Mouse (Mus musculus): ENCODE measurements around the gene Hykk. TPM values are rescaled to one million over a fixed set of nuclear protein-coding genes. Genes with fewer than 3 reads are reported as not detected.

Hykk gene
- polyA plus RNA-seq (2015; fragmentation: Nextera tagmentation; extraction: Ambion mirVana), result 1.9 and 2.2 TPM in 2 replicates

- Histone ChIP-seq H3K9me3 (replicated peaks) (no peaks in the 10 kb centered on the region), H3K27ac (no peak within 1 kb of the TSS), H3K27me3 (no peaks in the 10 kb centered on the region), H3K36me3 (ENCODE audit: poor library complexity, severe bottlenecking) (no peaks in the 10 kb centered on the region), H3K4me2 (peak within 1 kb of the TSS; percentile 90), H3K9ac (peak within 1 kb of the TSS; percentile 76), H3K4me3 (peak within 1 kb of the TSS; percentile 74), H3K4me1 (peaks cover 9% of the 10 kb centered on the region)
- peak; percentile 99 for ATAC-seq
- WGBS, result 0% methylated on average over 31 of the region's 34 CpGs
Measured at GRCm38 (mm10) chr9:54917010-54917677, at the start of gene Hykk. Hykk (plus strand) TSS chr9:54917283.

- ATAC-seq, result no peak
- Histone ChIP-seq H3K4me2 (no peak overlapping the region), H3K9me3 (replicated peaks) (no peaks in the 10 kb centered on the region), H3K4me3 (no peak overlapping the region), H3K4me1 (no peaks in the 10 kb centered on the region), H3K36me3 (ENCODE audit: poor library complexity, severe bottlenecking) (peaks cover 66% of the 10 kb centered on the region), H3K9ac (no peak overlapping the region), H3K27me3 (no peaks in the 10 kb centered on the region), H3K27ac (no peak overlapping the region)
- WGBS, result 94% methylated on average over 1 of the region's 1 CpGs
Measured at GRCm38 (mm10) chr9:54878759-54879158, 38.3 kb upstream of the Hykk start.

GRCm38 (mm10) chr9:54892111-54892510 is 25.0 kb upstream of the Hykk start:
- ATAC-seq, result no peak
- H3K9ac ChIP-seq, result no peak overlapping the region
- H3K9me3 ChIP-seq (replicated peaks), result no peaks in the 10 kb centered on the region
- no peaks in the 10 kb centered on the region for H3K27me3 ChIP-seq
- 89% methylated on average over 4 of the region's 4 CpGs for WGBS
- no peaks in the 10 kb centered on the region for H3K4me1 ChIP-seq
- H3K27ac ChIP-seq, result no peak overlapping the region
- no peak overlapping the region for H3K4me3 ChIP-seq
- peaks cover 73% of the 10 kb centered on the region for H3K36me3 ChIP-seq (ENCODE audit: poor library complexity, severe bottlenecking)
- no peak overlapping the region for H3K4me2 ChIP-seq

- Histone ChIP-seq H3K4me2 (no peak overlapping the region), H3K9me3 (replicated peaks) (no peaks in the 10 kb centered on the region), H3K9ac (no peak overlapping the region), H3K4me1 (no peaks in the 10 kb centered on the region), H3K27ac (no peak overlapping the region), H3K36me3 (ENCODE audit: poor library complexity, severe bottlenecking) (peaks cover 77% of the 10 kb centered on the region), H3K4me3 (no peak overlapping the region), H3K27me3 (no peaks in the 10 kb centered on the region)
- 92% methylated on average over 3 of the region's 3 CpGs for WGBS
- ATAC-seq, result no peak
Measured at GRCm38 (mm10) chr9:54897097-54897496, 20.0 kb upstream of the Hykk start.

DNA sequence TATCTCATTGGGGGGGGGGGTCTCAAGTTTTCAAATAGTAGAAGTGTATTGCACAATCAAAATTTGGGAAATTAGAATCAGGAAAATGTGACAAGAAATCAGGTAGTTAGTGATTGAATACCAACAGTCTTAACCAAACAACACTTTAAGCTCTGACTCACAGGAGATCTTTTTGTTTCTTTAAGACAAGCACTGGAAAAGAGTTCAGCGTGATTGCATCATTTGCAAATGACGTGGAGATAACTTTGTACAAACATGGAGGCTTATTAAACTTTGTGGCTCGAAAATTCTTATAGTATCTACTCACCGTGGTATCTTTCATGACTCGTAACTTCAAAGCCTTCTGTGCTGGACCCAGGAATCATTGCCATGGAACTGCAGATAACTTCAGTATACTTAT is 7.6 kb upstream of the Hykk start:
- H3K9me3 ChIP-seq (replicated peaks), result no peaks in the 10 kb centered on the region

GRCm38 (mm10) chr9:54915576-54915975 is 1.5 kb upstream of the Hykk start:
- H3K4me1 ChIP-seq, result peaks cover 9% of the 10 kb centered on the region
- peaks cover 11% of the 10 kb centered on the region for H3K36me3 ChIP-seq (ENCODE audit: poor library complexity, severe bottlenecking)
- H3K27ac ChIP-seq, result no peak overlapping the region
- no peaks in the 10 kb centered on the region for H3K27me3 ChIP-seq
- no peaks in the 10 kb centered on the region for H3K9me3 ChIP-seq (replicated peaks)
- H3K4me3 ChIP-seq, result no peak overlapping the region
- 69% methylated on average over 7 of the region's 7 CpGs for WGBS
- no peak overlapping the region for H3K4me2 ChIP-seq
- no peak for ATAC-seq
- no peak overlapping the region for H3K9ac ChIP-seq

More for the DNA sequence above, 7.6 kb upstream of the Hykk start:
- Histone ChIP-seq H3K36me3 (ENCODE audit: poor library complexity, severe bottlenecking) (peaks cover 63% of the 10 kb centered on the region), H3K4me3 (no peak overlapping the region), H3K4me2 (no peak overlapping the region), H3K27ac (no peak overlapping the region), H3K27me3 (no peaks in the 10 kb centered on the region), H3K4me1 (no peaks in the 10 kb centered on the region), H3K9ac (no peak overlapping the region)
- 91% methylated on average over 5 of the region's 5 CpGs for WGBS
- no peak for ATAC-seq

DNA sequence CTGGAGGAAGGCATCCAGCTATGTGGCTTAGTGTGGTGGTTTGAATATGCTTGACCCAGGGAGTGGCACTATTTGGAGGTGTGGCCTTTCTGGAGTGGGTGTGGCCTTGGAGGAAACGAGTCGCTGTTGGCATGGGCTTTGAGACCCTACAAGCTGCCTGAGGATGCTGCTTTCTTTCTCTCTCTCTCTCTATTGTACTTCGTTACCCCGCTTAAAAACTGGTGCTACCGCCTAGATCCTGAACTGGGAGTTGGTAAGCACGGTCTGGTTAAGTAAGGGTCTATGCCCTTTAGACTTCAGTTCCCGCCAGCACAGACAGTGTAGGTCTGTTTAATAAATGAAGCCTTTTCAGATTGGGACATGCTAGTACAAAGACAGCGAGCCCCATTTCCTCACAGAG is 682 bp upstream of the Hykk start:
- no peak overlapping the region for H3K9ac ChIP-seq
- WGBS, result 71% methylated on average over 8 of the region's 8 CpGs
- peak overlapping the region; percentile 74 for H3K4me3 ChIP-seq
- peaks cover 7% of the 10 kb centered on the region for H3K36me3 ChIP-seq (ENCODE audit: poor library complexity, severe bottlenecking)
- H3K27ac ChIP-seq, result no peak overlapping the region
- H3K27me3 ChIP-seq, result no peaks in the 10 kb centered on the region
- peaks cover 9% of the 10 kb centered on the region for H3K4me1 ChIP-seq
- H3K4me2 ChIP-seq, result peak overlapping the region; percentile 90
- no peaks in the 10 kb centered on the region for H3K9me3 ChIP-seq (replicated peaks)
- peak; percentile 28 for ATAC-seq

GRCm38 (mm10) chr9:54918191-54918590 is 1.1 kb downstream of the Hykk start:
- Histone ChIP-seq H3K9me3 (replicated peaks) (no peaks in the 10 kb centered on the region), H3K27me3 (no peaks in the 10 kb centered on the region), H3K4me2 (no peak overlapping the region), H3K4me1 (peaks cover 9% of the 10 kb centered on the region), H3K27ac (no peak overlapping the region), H3K4me3 (no peak overlapping the region), H3K9ac (no peak overlapping the region), H3K36me3 (ENCODE audit: poor library complexity, severe bottlenecking) (no peaks in the 10 kb centered on the region)
- ATAC-seq, result no peak
- 80% methylated on average over 2 of the region's 2 CpGs for WGBS

DNA sequence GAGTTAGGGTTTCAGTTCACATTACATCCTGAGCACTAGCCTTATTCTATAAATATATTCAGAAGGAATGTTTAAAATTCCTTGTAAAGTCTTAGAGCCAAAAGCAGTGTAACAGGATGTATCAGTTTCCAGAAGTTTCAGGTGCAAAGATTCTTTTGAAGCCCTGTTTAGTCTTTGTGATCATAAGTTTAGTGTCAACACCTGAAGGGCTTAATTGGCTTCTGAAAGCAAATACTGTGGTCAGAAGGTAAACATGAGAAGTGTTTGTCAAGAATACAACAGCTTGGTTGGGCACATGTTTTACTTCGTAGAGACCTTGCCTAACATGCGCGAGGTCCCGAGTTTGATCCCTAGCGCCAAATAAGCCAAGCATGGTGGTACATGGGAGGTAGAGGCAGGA is 1.7 kb downstream of the Hykk start:
- 96% methylated on average over 5 of the region's 5 CpGs for WGBS
- Histone ChIP-seq H3K27me3 (no peaks in the 10 kb centered on the region), H3K9me3 (replicated peaks) (no peaks in the 10 kb centered on the region)

GRCm38 (mm10) chr9:54919946-54920345 is 2.9 kb downstream of the Hykk start:
- no peaks in the 10 kb centered on the region for H3K36me3 ChIP-seq (ENCODE audit: poor library complexity, severe bottlenecking)
- peaks cover 9% of the 10 kb centered on the region for H3K4me1 ChIP-seq
- ATAC-seq, result no peak
- H3K9me3 ChIP-seq (replicated peaks), result no peaks in the 10 kb centered on the region
- no peak overlapping the region for H3K4me2 ChIP-seq
- H3K4me3 ChIP-seq, result no peak overlapping the region
- no peak overlapping the region for H3K27ac ChIP-seq
- WGBS, result 61% methylated on average over 4 of the region's 4 CpGs
- H3K27me3 ChIP-seq, result no peaks in the 10 kb centered on the region
- H3K9ac ChIP-seq, result no peak overlapping the region

More for the DNA sequence above, 1.7 kb downstream of the Hykk start:
- no peaks in the 10 kb centered on the region for H3K36me3 ChIP-seq (ENCODE audit: poor library complexity, severe bottlenecking)
- no peak for ATAC-seq
- no peak overlapping the region for H3K9ac ChIP-seq
- H3K4me3 ChIP-seq, result no peak overlapping the region
- no peak overlapping the region for H3K27ac ChIP-seq
- peaks cover 9% of the 10 kb centered on the region for H3K4me1 ChIP-seq
- no peak overlapping the region for H3K4me2 ChIP-seq

- H3K36me3 ChIP-seq (ENCODE audit: poor library complexity, severe bottlenecking), result no peaks in the 10 kb centered on the region
Measured at GRCm38 (mm10) chr9:54930741-54931140, 13.7 kb downstream of the Hykk start.

GRCm38 (mm10) chr9:54931765-54932164 is 14.7 kb downstream of the Hykk start:
- no peak for ATAC-seq
- H3K4me2 ChIP-seq, result no peak overlapping the region
- H3K9ac ChIP-seq, result no peak overlapping the region
- H3K9me3 ChIP-seq (replicated peaks), result no peaks in the 10 kb centered on the region
- no peak overlapping the region for H3K4me3 ChIP-seq
- H3K4me1 ChIP-seq, result no peaks in the 10 kb centered on the region
- H3K36me3 ChIP-seq (ENCODE audit: poor library complexity, severe bottlenecking), result no peaks in the 10 kb centered on the region
- no peak overlapping the region for H3K27ac ChIP-seq
- no peaks in the 10 kb centered on the region for H3K27me3 ChIP-seq
- 13% methylated on average over 1 of the region's 1 CpGs for WGBS

More at GRCm38 (mm10) chr9:54930741-54931140, 13.7 kb downstream of the Hykk start:
- H3K9ac ChIP-seq, result no peak overlapping the region
- ATAC-seq, result no peak
- H3K4me2 ChIP-seq, result no peak overlapping the region
- H3K9me3 ChIP-seq (replicated peaks), result no peaks in the 10 kb centered on the region
- no peak overlapping the region for H3K4me3 ChIP-seq
- no peaks in the 10 kb centered on the region for H3K27me3 ChIP-seq
- no peaks in the 10 kb centered on the region for H3K4me1 ChIP-seq
- H3K27ac ChIP-seq, result no peak overlapping the region
- 87% methylated on average over 1 of the region's 1 CpGs for WGBS

- H3K4me3 ChIP-seq, result no peak overlapping the region
- WGBS, result 76% methylated on average over 2 of the region's 2 CpGs
Measured at GRCm38 (mm10) chr9:54932379-54932778, 15.3 kb downstream of the Hykk start.

More at GRCm38 (mm10) chr9:54932379-54932778, 15.3 kb downstream of the Hykk start:
- ATAC-seq, result no peak
- H3K36me3 ChIP-seq (ENCODE audit: poor library complexity, severe bottlenecking), result no peaks in the 10 kb centered on the region
- no peak overlapping the region for H3K4me2 ChIP-seq
- H3K9me3 ChIP-seq (replicated peaks), result no peaks in the 10 kb centered on the region
- H3K4me1 ChIP-seq, result no peaks in the 10 kb centered on the region
- H3K27ac ChIP-seq, result no peak overlapping the region
- no peak overlapping the region for H3K9ac ChIP-seq
- no peaks in the 10 kb centered on the region for H3K27me3 ChIP-seq
